Mouse (Mus musculus) limb, embryonic 14.5 days (tissue): Measurements from ENCODE around the gene Spata32. TPM values are rescaled to one million over a fixed set of nuclear protein-coding genes. Genes with fewer than 3 reads are reported as not detected.
A peak's percentile ranks its signal among the peaks of the same experiment; 100 is the strongest.
"Not testable (repeated sequence)": the region's sequence is repeated elsewhere in the genome, so short reads cannot be mapped to it uniquely, and the experiment has no call there.

Source experiments
- ATAC-seq: fragments of 200-750 bp; cut with Nextera tagmentation; 2 replicates; pipeline ENCODE4 v1.8.0; 2017; ENCODE audit warnings: low read depth, moderate number of reproducible peaks, moderate TSS enrichment; ENCODE audit not compliant: low FRiP score
- DNase-seq: peaks from one replicate; pipeline ENCODE4 v3.0.0-alpha.2; 2015; ENCODE audit warnings: low spot score
- H3K27ac ChIP-seq: fragments of 300-500 bp; sonication (generic); replicated peaks from 2 replicates; pipeline ENCODE4 v1.5.1; 2014; ENCODE audit warnings: low read depth, mild to moderate bottlenecking, low read length, moderate library complexity, mixed read lengths
- H3K27me3 ChIP-seq: fragments of 300-500 bp; sonication (generic); 2 replicates; pipeline ENCODE4 v1.6.1; 2014; ENCODE audit warnings: low read length, mixed read lengths; ENCODE audit not compliant: control insufficient read depth, insufficient read depth
- H3K36me3 ChIP-seq: fragments of 300-500 bp; sonication (generic); 2 replicates; pipeline ENCODE4 v1.6.1; 2014; ENCODE audit warnings: mild to moderate bottlenecking, low read length, moderate library complexity, mixed read lengths; ENCODE audit not compliant: control insufficient read depth, insufficient read depth
- H3K4me1 ChIP-seq: fragments of 300-500 bp; sonication (generic); 2 replicates; pipeline ENCODE4 v1.6.1; 2014; ENCODE audit warnings: antibody characterized with exemption, low read length, mixed read lengths; ENCODE audit not compliant: control insufficient read depth, insufficient read depth
- H3K4me2 ChIP-seq: fragments of 300-500 bp; sonication (generic); replicated peaks from 2 replicates; pipeline ENCODE4 v1.6.1; 2014; ENCODE audit warnings: low read depth, mild to moderate bottlenecking, low read length, moderate library complexity; ENCODE audit not compliant: severe bottlenecking
- H3K4me3 ChIP-seq: fragments of 300-500 bp; sonication (generic); replicated peaks from 2 replicates; pipeline ENCODE4 v1.5.1; 2014; ENCODE audit warnings: low read length
- H3K9ac ChIP-seq: fragments of 300-500 bp; sonication (generic); 2 replicates; pipeline ENCODE4 v1.6.1; 2014; ENCODE audit warnings: mild to moderate bottlenecking, low read depth, low read length, moderate library complexity; ENCODE audit not compliant: severe bottlenecking
- H3K9me3 ChIP-seq: fragments of 300-500 bp; sonication (generic); 2 replicates; pipeline ENCODE4 v1.6.1; 2016; ENCODE audit warnings: low read length; ENCODE audit not compliant: control insufficient read depth
- POLR2A ChIP-seq: fragments of 200-500 bp; IDR thresholded peaks from 2 replicates; pipeline ENCODE4 v1.8.0; 2012; ENCODE audit warnings: inconsistent platforms, mild to moderate bottlenecking, moderate library complexity, borderline replicate concordance; ENCODE audit not compliant: insufficient read depth, insufficient read length; ENCODE audit errors: extremely low read depth
- WGBS: fragments of 180-500 bp; shearing (Covaris S2); extraction: QIAGEN DNeasy Blood & Tissue Kit; methylation state at CpG from one replicate; pipeline ENCODE4 v1.1.7; 2014; 5-methylcytosine and 5-hydroxymethylcytosine counted together
- polyA plus RNA-seq, 2 experiments: library from polyadenylated mRNA; depleted of rRNA in 1 of 2; stranded (reverse) in 1 of 2; unstranded in 1 of 2; fragments of >200 nt; fragmentation: Nextera tagmentation in 1 of 2; extraction: Ambion mirVana in 1 of 2; gene quantifications; 2 replicates each; pipeline versions ENCODE4 v1.2.1 to v1.2.3; 2012 to 2014

The Spata32 gene
- polyA plus RNA-seq, 2 experiments: not detected

DNA sequence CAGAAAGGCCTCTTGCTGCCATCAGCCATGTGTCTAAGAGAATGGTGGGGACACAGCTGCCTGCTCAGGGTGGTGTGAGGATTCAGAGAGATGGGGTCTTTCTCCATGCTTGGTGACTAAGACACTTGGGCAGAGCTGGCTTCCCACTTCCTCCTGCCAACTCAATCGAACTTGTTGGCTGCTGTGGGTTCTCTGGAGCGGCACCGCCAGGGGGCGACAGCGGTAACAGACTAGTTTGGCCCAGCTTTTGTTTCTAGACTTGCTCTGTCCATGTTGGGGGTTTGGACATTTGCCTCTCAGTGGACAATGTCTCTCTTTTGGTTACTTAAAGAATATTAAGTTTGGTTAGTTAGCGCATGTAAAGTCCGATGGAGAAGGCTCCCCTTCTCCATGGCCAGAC is 14.7 kb upstream of the Spata32 start:
- Histone ChIP-seq H3K4me3 (no peak overlapping the region), H3K9me3 (no peaks in the 10 kb centered on the region), H3K4me2 (no peak overlapping the region), H3K9ac (no peak overlapping the region), H3K36me3 (peaks cover 42% of the 10 kb centered on the region), H3K27ac (no peak overlapping the region), H3K27me3 (no peaks in the 10 kb centered on the region), H3K4me1 (no peaks in the 10 kb centered on the region)
- ATAC-seq (no peak), DNase-seq (peak; percentile 75)
- no peak for TF ChIP-seq POLR2A
- 34% methylated on average over 7 of the region's 7 CpGs for WGBS

DNA sequence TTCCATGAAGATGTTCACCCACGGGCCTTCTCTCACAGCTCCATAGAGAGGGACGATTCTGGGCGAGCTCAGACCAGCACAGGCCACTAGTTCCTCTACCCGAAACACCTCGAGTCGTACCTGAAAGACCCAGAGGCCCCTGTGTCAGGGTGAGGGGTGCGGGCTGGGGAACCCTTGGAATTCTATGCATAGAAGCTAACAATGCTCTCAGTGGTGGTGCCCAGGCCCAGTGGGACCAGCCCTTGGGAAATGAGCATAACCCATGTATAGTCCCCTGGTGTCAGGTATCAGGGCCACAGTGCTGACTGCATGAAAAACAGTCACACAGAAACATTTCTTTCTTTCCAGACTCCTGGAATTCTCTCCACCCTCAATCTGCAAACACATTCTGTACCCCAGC is 13.1 kb upstream of the Spata32 start:
- no peaks in the 10 kb centered on the region for H3K9me3 ChIP-seq
- WGBS: 93% methylated on average over 7 of the region's 7 CpGs
- H3K4me3 ChIP-seq: no peak overlapping the region
- peaks cover 45% of the 10 kb centered on the region for H3K36me3 ChIP-seq
- H3K9ac ChIP-seq: no peak overlapping the region
- no peaks in the 10 kb centered on the region for H3K4me1 ChIP-seq
- ATAC-seq (no peak), DNase-seq (no peak)
- H3K27me3 ChIP-seq: no peaks in the 10 kb centered on the region
- H3K27ac ChIP-seq: no peak overlapping the region
- H3K4me2 ChIP-seq: no peak overlapping the region
- no peak for TF ChIP-seq POLR2A

DNA sequence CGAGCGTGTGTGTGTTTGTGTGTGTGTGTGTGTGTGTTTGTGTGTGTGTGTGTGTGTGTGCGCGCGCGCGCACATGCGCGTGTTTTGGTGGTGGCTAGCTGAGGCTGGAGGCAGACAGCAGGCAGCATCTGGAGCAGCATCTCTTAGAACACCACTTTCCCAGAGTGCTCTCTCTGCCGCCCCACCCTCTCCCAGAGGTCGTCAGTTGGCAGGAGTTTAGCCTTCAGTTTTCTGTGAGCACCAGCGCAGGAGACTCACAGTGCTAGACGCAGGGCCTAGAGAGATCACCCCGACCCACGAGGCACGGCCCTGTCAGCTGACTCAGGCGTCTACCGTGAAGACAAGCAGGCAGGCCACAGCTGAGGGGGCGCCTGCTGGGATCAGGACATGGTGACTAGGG is 12.4 kb upstream of the Spata32 start:
- Histone ChIP-seq H3K9ac (no peak overlapping the region), H3K9me3 (no peaks in the 10 kb centered on the region), H3K36me3 (peaks cover 49% of the 10 kb centered on the region), H3K4me1 (no peaks in the 10 kb centered on the region), H3K4me3 (no peak overlapping the region), H3K27ac (no peak overlapping the region), H3K4me2 (no peak overlapping the region), H3K27me3 (no peaks in the 10 kb centered on the region)
- WGBS: 84% methylated on average over 18 of the region's 19 CpGs
- TF ChIP-seq POLR2A: no peak
- ATAC-seq: no peak
- no peak for DNase-seq

DNA sequence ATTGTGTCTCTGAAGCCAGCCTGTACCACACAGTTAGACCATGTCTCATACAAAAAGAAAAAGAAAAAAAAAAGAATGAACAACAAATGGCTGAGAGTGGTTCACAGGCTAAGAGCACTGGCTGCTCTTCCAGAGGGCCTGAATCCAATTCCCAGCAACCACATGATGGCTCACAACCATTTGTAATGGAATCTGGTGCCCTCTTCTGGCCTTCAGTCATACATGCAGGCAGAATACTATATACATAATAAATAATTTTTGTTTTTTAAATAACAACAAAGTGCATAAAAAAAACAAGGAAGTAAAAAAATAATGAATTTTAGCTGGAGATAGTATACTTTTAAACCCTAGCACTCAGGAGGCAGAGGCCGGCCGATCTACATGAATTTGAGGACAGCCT is 11.4 kb upstream of the Spata32 start:
- no peak for DNase-seq
- H3K4me3 ChIP-seq: no peak overlapping the region
- no peaks in the 10 kb centered on the region for H3K4me1 ChIP-seq
- no peak for TF ChIP-seq POLR2A
- 100% methylated on average over 2 of the region's 2 CpGs for WGBS
- no peak for ATAC-seq
- no peaks in the 10 kb centered on the region for H3K27me3 ChIP-seq
- H3K4me2 ChIP-seq: no peak overlapping the region
- H3K9me3 ChIP-seq: no peaks in the 10 kb centered on the region
- H3K36me3 ChIP-seq: peaks cover 58% of the 10 kb centered on the region
- no peak overlapping the region for H3K9ac ChIP-seq
- H3K27ac ChIP-seq: no peak overlapping the region

DNA sequence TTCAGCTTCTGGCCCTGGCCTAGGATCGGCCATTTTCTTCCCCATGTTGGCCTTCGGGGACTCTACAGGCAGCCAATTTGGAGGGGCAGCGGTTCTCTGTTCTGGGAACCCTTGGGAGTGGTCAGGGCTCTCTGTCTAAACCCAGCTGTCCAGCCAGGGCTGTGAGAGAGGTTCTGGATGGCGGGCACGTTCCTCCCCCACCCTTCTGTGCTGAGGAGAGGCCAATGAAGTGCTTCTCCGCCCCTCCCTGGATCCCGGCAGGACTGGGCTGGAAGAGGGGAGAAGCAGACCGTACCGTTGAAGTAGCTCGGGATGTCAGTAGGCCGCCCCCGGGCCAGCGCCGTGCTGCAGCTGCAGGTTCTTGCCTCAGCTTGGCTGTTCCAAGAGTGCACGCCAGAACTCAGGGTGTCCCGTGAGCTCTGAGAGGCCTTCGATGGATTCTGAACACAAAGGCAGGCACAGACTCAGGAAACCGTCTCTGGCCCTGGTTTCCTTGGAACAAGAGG is 5.8 kb upstream of the Spata32 start:
- peaks cover 75% of the 10 kb centered on the region for H3K36me3 ChIP-seq
- no peak for TF ChIP-seq POLR2A
- DNase-seq (no peak), ATAC-seq (no peak)
- H3K9ac ChIP-seq: no peak overlapping the region
- H3K4me3 ChIP-seq: no peak overlapping the region
- no peaks in the 10 kb centered on the region for H3K27me3 ChIP-seq
- no peaks in the 10 kb centered on the region for H3K4me1 ChIP-seq
- H3K27ac ChIP-seq: 0 out of 2 replicates have a peak overlapping the region, but pooled peaks have one; percentile 13
- no peaks in the 10 kb centered on the region for H3K9me3 ChIP-seq
- whole genome bisulfite sequencing: 63% methylated on average over 18 of the region's 18 CpGs
- no peak overlapping the region for H3K4me2 ChIP-seq

DNA sequence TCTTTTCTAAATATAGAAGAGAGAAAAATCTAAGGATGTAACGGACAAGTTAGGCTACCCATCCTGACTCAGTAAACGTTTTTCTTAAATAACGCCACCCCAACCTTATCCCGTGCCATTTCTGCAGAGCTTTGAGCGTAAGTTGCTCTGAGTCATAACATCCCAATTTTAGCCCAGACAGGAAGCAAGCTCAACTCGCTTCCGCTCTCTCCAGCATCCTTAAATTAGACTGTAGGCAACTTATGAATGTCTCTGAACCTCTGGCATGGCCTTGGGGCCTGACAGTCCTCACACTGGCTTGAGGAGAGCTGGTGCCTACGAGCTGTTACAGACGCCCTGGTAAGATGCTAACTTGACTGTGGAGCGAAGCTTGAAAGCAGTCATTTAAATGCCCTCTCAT is 5.2 kb upstream of the Spata32 start:
- peaks cover 72% of the 10 kb centered on the region for H3K36me3 ChIP-seq
- no peak for DNase-seq
- no peaks in the 10 kb centered on the region; the same call in 1 of the 2 replicates for H3K4me1 ChIP-seq
- H3K9ac ChIP-seq: no peak overlapping the region
- no peak overlapping the region for H3K4me2 ChIP-seq
- H3K27me3 ChIP-seq: no peaks in the 10 kb centered on the region
- no peak overlapping the region for H3K27ac ChIP-seq
- TF ChIP-seq POLR2A: no peak
- H3K9me3 ChIP-seq: no peaks in the 10 kb centered on the region
- no peak for ATAC-seq
- no peak overlapping the region for H3K4me3 ChIP-seq
- 89% methylated on average over 10 of the region's 10 CpGs for WGBS

DNA sequence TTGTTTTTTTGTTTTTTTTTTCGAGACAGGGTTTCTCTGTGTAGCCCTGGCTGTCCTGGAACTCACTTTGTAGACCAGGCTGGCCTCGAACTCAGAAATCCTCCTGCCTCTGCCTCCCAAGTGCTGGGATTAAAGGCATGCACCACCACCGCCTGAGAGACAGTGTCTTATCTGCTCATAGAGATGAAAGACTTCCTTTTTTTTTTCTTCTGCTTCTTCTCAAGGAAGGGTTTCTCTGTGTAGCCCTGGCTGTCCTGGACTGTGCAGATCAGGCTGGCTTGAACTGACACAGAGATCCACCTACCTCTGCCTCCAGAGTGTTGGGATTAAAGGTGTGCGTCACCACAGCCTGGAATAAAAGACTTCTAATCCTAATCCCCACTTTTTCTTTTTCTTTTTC is 4.5 kb upstream of the Spata32 start:
- not testable (repeated sequence) for ATAC-seq, H3K9me3 ChIP-seq, H3K4me3 ChIP-seq, H3K4me2 ChIP-seq, H3K4me1 ChIP-seq, H3K27me3 ChIP-seq, H3K27ac ChIP-seq, DNase-seq, H3K9ac ChIP-seq
- peaks cover 72% of the 10 kb centered on the region for H3K36me3 ChIP-seq
- WGBS: 91% methylated on average over 4 of the region's 4 CpGs
